Mouse (Mus musculus) lung, adult 2 months (tissue): ENCODE results near the gene Ccdc85b. TPM values are rescaled to one million over a fixed set of nuclear protein-coding genes. Genes with fewer than 3 reads are reported as not detected.

ENCODE experiments used
- DNase-seq: peaks from one replicate; pipeline ENCODE4 v3.0.0; 2022
- H3K4me1 ChIP-seq: fragments of 200-500 bp; 2 replicates; pipeline ENCODE4 v1.6.1; 2011; ENCODE audit warnings: low read length; ENCODE audit not compliant: control insufficient read depth, insufficient read depth
- H3K4me3 ChIP-seq: fragments of 200-500 bp; replicated peaks from 2 replicates; pipeline ENCODE3; 2011; ENCODE audit warnings: low read depth, mild to moderate bottlenecking, control low read depth, low read length; ENCODE audit errors: extremely low read depth
- CTCF ChIP-seq: fragments of 200-500 bp; IDR thresholded peaks from 2 replicates; pipeline ENCODE4 v1.5.1; 2011; ENCODE audit warnings: mild to moderate bottlenecking, low read length, control low read depth; ENCODE audit not compliant: insufficient read depth
- POLR2A ChIP-seq: fragments of 200-500 bp; IDR thresholded peaks from 2 replicates; pipeline ENCODE4 v1.6.1; 2011; ENCODE audit warnings: low read depth, mild to moderate bottlenecking, control low read depth, low read length, borderline replicate concordance; ENCODE audit errors: extremely low read depth
- WGBS: fragments of 180-500 bp; shearing (Covaris S2); methylation state at CpG from one replicate; pipeline ENCODE4 v1.1.7; 2018; 5-methylcytosine and 5-hydroxymethylcytosine counted together
- polyA plus RNA-seq: library from polyadenylated mRNA; depleted of rRNA; stranded (reverse); fragments of >200 nt; gene quantifications from 2 replicates; pipeline ENCODE4 v1.2.3, GENCODE M21; 2012

Gene Ccdc85b
- polyA plus RNA-seq, 1 experiment = 15.8 TPM

DNA sequence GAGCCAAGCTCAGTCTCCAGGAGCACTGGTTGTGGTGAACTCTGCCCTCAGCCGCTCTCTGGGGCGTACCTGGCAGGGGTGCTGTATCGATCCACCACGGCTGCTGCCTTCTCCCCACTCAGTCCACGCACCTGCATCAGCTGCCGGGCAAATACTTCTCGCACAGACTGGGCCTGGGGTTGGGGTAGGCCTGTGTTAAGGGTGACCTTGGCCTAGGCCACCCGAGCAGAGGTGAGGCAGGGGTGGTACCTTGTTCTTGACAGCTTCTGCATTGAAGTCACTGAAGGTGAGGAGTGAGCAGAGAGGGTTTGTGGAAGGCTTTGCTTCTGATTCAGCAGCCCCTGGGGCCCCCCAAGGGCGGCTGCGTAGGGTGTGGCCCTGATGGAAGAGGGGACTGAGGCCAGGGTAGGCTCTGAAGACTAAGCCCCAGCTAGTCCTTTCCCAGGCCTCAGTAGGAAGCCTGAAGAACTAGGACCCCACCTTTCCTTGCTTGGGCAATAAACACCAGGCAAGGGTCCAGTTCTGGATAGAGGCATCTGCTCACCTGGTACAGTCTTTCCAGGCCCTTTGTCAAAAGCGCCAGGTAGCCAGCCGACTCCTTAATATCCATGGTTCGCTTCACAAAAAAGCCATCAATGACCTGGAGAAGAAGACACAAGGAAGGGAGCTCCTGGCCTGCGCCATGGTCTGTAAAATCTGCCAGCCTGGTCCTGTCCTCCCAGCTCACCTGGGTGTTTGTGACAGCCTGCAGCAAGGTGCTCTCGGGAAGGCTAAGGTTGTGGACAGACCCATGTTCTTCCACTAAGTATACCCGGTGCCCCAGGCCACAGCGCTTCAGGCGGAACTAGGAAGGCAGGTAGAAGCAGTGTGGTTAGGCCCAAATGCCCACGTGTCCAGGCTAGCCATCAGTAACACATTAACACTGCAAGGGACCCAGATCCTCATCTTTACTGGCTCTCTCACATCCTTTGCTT, 26.0 kb upstream of the Ccdc85b start:
- DNase-seq = no peak
- no peak for TF ChIP-seq POLR2A
- no peak for TF ChIP-seq CTCF
- no peak overlapping the region for H3K4me3 ChIP-seq
- H3K4me1 ChIP-seq = peaks cover 5% of the 10 kb centered on the region; the same call in 1 of the 2 replicates
- WGBS = 85% methylated on average over 19 of the region's 19 CpGs

DNA sequence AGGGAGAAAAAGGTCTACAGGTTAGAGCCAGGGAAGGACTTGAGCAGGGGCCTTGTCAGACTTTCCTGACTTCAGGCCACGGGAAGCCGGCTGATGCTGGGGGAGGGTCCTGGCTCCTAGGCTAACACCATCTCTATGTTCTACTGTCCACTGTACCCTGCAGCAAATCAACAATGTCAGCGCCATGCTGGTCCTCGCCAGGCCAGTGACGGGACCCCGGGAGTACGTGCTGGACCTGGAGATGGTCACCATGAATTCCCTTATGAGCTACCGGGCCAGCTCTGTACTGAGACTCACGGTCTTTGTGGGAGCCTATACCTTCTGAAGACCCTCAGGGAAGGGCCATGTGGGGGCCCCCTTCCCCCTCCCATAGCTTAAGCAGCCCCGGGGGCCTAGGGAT, 23.7 kb upstream of the Ccdc85b start:
- DNase-seq = no peak
- no peak overlapping the region for H3K4me3 ChIP-seq
- TF ChIP-seq CTCF (no peak), POLR2A (no peak)
- WGBS = 91% methylated on average over 10 of the region's 10 CpGs
- no peaks in the 10 kb centered on the region for H3K4me1 ChIP-seq

DNA sequence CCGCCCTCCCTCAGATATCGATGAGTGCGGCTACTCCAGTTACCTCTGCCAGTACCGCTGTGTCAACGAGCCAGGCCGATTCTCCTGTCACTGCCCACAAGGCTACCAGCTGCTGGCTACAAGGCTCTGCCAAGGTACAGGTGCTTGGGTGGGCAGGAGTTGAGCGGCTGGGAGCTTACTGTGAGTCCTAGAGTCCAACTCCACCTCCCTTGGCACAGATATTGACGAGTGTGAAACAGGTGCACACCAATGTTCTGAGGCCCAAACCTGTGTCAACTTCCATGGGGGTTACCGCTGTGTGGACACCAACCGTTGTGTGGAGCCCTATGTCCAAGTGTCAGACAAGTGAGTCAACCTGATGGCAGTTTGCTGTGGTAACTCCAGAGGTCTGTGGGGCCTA, 22.3 kb upstream of the Ccdc85b start:
- Histone ChIP-seq H3K4me3 (no peak overlapping the region), H3K4me1 (no peaks in the 10 kb centered on the region)
- no peak for DNase-seq
- 85% methylated on average over 10 of the region's 10 CpGs for WGBS
- TF ChIP-seq CTCF (no peak), POLR2A (no peak)

DNA sequence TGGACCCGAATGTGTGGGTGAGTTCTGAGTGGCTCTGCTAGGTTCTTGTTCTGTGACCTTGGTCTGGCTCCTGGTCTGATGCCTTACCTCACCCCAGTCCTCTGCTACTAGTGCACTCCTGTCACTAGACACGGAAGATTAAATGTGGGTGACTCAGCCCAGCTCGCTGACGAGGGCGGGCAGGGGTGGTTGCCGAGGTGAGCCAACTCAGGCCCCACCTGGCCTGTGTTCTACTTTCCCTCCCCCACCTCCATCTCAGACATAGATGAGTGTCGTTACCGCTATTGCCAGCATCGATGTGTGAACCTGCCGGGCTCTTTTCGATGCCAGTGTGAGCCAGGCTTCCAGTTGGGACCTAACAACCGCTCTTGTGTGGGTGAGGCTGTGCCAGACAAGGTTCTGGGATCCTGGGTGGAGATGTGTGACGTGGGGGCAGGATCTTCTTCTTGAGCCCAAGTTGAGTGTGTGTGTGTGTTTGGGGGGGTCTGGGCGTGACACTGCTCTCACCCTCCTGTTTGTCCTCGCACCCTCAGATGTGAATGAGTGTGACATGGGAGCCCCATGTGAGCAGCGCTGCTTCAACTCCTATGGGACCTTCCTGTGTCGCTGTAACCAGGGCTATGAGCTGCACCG, 20.1 kb upstream of the Ccdc85b start:
- Histone ChIP-seq H3K4me1 (peaks cover 4% of the 10 kb centered on the region; the same call in 1 of the 2 replicates), H3K4me3 (no peak overlapping the region)
- TF ChIP-seq POLR2A = no peak
- no peak for TF ChIP-seq CTCF
- WGBS = 87% methylated on average over 18 of the region's 18 CpGs
- no peak for DNase-seq

DNA sequence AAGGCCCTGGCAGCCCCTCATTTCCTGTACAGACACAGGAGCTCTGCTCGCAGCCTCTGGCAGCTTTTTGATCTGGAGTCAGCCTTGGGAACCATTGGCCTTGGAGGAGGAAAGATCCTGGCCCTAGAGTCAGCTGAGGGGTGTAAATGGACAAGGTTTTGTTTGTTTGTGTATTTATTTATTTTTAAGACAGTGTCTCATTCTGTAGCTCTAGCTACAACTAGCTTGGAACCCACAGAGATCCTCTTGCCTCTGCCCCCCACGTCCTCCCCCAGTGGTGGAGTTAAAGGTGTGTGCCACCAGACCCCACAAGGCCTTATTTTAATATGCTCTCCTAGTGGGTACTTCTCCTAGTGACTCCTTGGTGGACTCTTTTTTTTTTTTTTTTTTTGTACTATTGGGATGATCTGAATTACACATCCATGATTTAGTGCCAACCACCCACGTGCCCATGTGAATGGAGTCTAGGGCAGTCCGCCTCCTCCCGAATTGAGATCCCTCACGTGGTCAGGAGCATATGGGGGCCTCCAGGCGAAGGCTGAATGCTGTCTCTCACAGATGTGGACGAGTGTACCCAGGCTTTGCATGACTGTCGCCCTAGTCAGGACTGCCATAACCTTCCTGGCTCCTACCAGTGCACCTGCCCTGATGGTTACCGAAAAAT, 19.4 kb upstream of the Ccdc85b start:
- no peak for DNase-seq
- 84% methylated on average over 10 of the region's 10 CpGs for WGBS
- H3K4me3 ChIP-seq = no peak overlapping the region
- peaks cover 4% of the 10 kb centered on the region; the same call in 1 of the 2 replicates for H3K4me1 ChIP-seq
- TF ChIP-seq CTCF (no peak), POLR2A (no peak)

DNA sequence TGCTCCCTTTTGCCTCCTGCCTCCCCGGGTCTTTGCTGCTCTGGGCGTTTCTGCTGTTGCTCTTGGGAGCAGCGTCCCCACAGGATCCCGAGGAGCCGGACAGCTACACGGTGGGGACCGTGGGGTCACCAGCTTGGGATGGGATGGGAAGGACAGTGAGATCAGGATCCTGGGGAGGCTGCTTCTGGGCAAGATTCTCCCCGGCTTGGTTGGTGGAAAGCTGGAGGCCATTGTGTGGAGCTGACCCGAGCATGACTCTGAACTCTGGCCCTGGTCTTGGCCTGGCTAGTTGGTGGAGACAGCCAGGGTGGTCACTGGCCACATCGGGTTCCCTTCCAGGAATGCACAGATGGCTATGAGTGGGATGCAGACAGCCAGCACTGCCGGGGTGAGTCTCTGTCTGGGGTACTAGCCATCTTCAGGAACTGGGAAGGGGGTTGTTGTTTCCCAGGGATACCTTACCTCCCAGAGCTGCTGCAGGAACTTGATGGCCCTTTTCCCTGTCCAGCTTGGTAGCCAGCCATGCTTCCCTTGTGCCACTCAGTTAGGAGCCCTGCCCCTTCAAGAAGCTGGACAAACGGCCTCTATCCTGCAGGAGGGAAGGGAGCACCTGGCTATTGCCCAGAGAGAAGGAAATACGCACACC, 17.5 kb upstream of the Ccdc85b start:
- H3K4me1 ChIP-seq = peaks cover 4% of the 10 kb centered on the region; the same call in 1 of the 2 replicates
- DNase-seq = no peak
- no peak for TF ChIP-seq CTCF
- no peak for TF ChIP-seq POLR2A
- H3K4me3 ChIP-seq = peak overlapping the region; percentile 47
- WGBS = 29% methylated on average over 13 of the region's 13 CpGs

DNA sequence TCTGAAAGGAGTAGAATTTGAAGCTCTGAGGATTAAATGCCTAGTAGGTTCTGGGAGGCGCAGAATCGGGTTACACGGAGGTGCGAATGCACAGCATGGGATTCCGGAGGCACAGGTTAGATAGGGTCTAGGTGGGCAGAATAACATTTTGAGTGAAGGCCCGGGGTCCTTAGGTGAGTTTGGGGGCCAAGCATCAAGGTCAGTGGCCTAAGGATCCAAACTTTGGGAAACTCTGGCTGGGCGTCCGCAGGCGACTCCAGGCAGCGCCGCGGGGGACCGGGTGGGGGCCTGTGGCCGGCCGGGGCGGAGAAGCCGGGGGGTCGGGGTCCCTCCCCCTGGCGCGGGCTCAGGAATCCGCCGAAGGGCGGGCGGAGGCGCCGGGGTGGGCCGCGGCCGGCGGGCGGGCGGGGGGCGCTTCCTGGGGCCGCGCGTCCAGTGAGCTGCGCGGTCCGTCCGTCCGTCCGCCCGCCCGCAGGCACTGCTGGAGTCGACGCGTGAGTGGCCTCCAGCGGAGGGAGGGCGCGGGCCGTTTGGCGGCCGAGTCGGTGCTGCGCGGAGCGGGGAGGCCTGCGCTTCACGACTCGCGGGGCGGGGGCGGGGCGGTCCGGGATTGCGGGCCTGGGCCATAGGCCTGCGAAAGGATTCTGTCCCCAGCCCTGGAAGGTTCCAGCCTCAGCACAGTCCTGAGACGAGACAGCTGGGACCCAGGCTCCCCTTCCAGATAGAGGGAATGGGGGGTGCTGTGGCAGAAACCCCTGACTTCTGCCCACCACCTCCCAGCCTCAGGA, 16.8 kb upstream of the Ccdc85b start:
- under 1% methylated on average over 59 of the region's 68 CpGs for WGBS
- Histone ChIP-seq H3K4me1 (peaks cover 4% of the 10 kb centered on the region; the same call in 1 of the 2 replicates), H3K4me3 (peak overlapping the region; percentile 63)
- peak; percentile 47 for DNase-seq
- no peak for TF ChIP-seq POLR2A
- no peak for TF ChIP-seq CTCF

DNA sequence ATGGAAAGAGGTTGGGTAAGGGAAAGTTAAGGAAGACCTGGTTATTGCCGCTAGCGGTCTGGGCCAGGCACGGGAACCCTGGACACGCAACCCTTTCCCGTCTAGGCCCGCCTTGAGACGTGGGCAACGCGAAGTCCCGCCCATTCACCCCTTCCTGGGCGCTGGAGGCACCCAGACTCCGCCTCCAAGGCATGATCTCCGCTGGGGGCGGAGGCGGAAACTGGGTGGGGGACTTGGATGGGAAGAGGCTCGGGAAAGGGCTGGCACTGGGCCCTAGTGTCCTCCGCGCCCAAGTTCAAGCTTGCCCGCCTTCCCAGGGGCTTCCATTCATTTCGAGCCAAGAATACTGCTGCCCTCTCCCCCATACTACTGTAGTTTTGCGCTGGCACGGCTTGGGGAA, 16.0 kb upstream of the Ccdc85b start, which contains the start of gene Efemp2:
Gene Efemp2 (plus strand): TSS at position 235 of the 400 bp plus-strand sequence.
- TF ChIP-seq POLR2A (peak; percentile 60; the same call in 1 of the 2 replicates), CTCF (no peak)
- peak; percentile 82 for DNase-seq
- WGBS = 3% methylated on average over 22 of the region's 22 CpGs
- H3K4me1 ChIP-seq = peaks cover 4% of the 10 kb centered on the region; the same call in 1 of the 2 replicates
- peak within 1 kb of the TSS; percentile 63 for H3K4me3 ChIP-seq

DNA sequence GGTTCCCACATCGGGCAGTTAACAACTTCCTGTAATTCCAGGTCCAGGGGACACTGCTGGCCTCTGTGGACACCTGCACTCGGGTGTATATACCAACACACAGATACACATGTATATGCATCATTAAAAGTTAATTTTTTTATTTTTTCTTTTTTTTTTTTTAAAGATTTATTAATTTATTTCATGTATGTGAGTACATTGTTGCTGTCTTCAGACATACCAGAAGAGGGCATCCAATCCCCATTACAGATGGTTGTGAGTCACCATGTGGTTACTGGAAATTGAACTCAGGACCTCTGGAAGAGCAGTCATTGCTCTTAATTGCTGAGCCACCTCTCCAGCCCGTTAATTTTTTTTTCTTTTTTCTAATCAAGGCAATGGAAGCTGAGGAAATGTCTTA, 15.2 kb upstream of the Ccdc85b start:
- no peak for TF ChIP-seq CTCF
- no peak for TF ChIP-seq POLR2A
- WGBS = 80% methylated on average over 3 of the region's 3 CpGs
- H3K4me3 ChIP-seq = no peak overlapping the region

More for the DNA sequence above, 15.2 kb upstream of the Ccdc85b start:
- DNase-seq = no peak
- peaks cover 4% of the 10 kb centered on the region; the same call in 1 of the 2 replicates for H3K4me1 ChIP-seq
